Mouse (Mus musculus) olfactory bulb, adult 2 months (tissue): ENCODE data around the gene Zwint. TPM values are rescaled to one million over a fixed set of nuclear protein-coding genes. Genes with fewer than 3 reads are reported as not detected.

Experiments
- H3K27ac ChIP-seq: fragments of 200-500 bp; 2 replicates; pipeline ENCODE4 v1.5.1; 2012; ENCODE audit warnings: low read depth, low read length; ENCODE audit not compliant: insufficient read depth
- H3K4me1 ChIP-seq: fragments of 200-500 bp; 2 replicates; pipeline ENCODE4 v1.6.1; 2012; ENCODE audit warnings: low read length; ENCODE audit not compliant: control insufficient read depth, insufficient read depth
- H3K4me3 ChIP-seq: fragments of 200-500 bp; 2 replicates; pipeline ENCODE4 v1.5.1; 2012; ENCODE audit warnings: mild to moderate bottlenecking, low read depth, low read length, moderate library complexity; ENCODE audit not compliant: insufficient read depth
- CTCF ChIP-seq: fragments of 200-500 bp; IDR thresholded peaks from 2 replicates; pipeline ENCODE4 v1.5.1; 2012; ENCODE audit warnings: low read depth, mild to moderate bottlenecking, low read length, moderate library complexity; ENCODE audit not compliant: insufficient read depth
- POLR2A ChIP-seq: fragments of 200-500 bp; IDR thresholded peaks from 2 replicates; pipeline ENCODE4 v1.6.1; 2012; ENCODE audit warnings: mild to moderate bottlenecking, low read depth, low read length, moderate library complexity; ENCODE audit not compliant: insufficient read depth
- WGBS: fragments of 180-500 bp; shearing (Covaris S2); methylation state at CpG from one replicate; pipeline ENCODE4 v1.1.7; 2018; 5-methylcytosine and 5-hydroxymethylcytosine counted together
- polyA plus RNA-seq: library from polyadenylated mRNA; stranded (reverse); fragments of >200 nt; gene quantifications from 2 replicates; pipeline ENCODE4 v1.2.4, GENCODE M21; 2012; ENCODE audit warnings: low replicate concordance; ENCODE audit not compliant: missing spikeins, insufficient read depth, insufficient read length

Zwint gene
- polyA plus RNA-seq, 1 experiment: 740 TPM

DNA sequence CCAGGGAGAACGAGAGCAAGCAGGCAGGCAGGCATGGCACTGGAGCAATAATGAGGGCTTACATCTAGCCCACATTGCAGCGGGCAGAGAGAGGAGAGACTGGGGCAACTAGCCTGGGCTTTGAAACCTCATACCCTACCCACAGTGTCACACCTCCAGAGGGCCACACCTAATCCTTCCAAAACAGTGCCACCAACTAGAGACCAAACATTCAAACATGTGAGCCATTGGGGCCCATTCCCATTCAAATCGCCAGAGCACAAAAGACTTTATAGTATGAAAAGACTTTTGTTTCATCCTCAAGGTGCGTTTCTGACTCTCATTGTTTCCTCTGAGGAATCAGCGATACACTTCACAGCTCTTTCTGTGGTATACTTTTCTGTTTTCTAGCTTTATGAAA, 4.6 kb downstream of the Zwint start:
- H3K27ac ChIP-seq: no peak overlapping the region
- WGBS: 90% methylated on average over 5 of the region's 5 CpGs

DNA sequence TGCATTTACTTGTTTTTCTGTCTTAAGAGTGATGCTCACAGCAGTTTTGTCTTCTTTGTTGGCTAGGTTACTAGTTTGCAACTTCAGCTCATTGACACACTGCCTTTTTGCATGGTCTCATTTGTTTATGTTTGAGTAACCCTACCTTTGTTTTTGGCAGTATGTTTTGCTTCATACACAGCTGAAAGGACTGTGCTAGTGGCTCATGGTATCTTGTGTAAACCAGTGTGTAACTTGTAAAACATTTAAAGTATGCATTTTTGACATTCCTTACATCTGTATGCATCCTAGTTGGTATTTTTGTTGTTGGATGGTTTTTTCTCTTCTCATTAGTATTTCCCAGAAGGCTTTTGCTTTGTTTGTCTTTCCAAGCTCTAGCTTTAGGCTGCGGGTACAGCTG, 5.7 kb downstream of the Zwint start:
- Histone ChIP-seq H3K4me3 (no peak overlapping the region), H3K27ac (no peak overlapping the region), H3K4me1 (peaks cover 21% of the 10 kb centered on the region)
- TF ChIP-seq CTCF (no peak), POLR2A (no peak)
- 86% methylated on average over 1 of the region's 1 CpGs for WGBS

More for the DNA sequence above, 4.6 kb downstream of the Zwint start:
- peaks cover 23% of the 10 kb centered on the region for H3K4me1 ChIP-seq
- H3K4me3 ChIP-seq: no peak overlapping the region
- no peak for TF ChIP-seq CTCF
- no peak for TF ChIP-seq POLR2A

DNA sequence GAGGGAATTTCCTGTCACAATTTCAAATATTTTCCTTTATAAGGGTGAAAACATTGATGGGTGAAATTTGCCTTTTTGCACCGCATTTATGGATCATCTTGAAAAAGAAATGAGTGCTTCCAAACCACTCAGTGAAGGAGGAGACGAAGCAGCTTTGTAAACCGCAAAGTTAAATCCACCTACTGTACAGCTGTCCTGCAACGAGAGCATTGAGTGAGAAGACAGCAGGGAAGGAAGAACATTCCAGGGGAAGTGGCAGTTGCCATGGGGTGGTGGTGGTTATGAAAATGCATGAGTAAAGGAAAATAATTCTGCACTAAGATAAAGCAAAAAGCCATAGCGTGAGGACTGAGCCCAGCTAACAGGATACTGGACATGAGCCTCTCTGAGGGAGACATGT, 13.2 kb downstream of the Zwint start:
- TF ChIP-seq POLR2A: no peak
- TF ChIP-seq CTCF: no peak
- H3K4me1 ChIP-seq: no peaks in the 10 kb centered on the region
- WGBS: 93% methylated on average over 5 of the region's 5 CpGs
- no peak overlapping the region for H3K4me3 ChIP-seq
- no peak overlapping the region for H3K27ac ChIP-seq

DNA sequence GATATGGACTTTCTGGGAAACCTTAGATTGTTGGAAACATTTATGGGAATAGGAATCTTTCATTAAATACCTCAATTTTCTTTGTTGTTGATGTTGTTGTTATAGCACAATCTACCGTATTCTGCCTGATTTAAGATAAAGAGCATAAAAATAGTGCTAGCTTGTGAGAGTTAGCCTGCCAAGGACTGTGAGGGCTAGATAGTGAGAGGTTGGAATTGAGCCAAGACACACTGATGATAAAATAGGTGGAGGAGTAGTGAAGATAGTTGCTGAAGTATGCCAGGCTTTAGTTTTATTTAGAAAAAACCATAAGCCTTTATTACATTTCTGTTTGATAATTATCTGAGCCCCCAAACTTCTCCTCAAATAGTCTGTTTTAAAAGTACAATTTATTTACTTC, 14.4 kb downstream of the Zwint start:
- no peak for TF ChIP-seq CTCF
- TF ChIP-seq POLR2A: no peak
- H3K4me1 ChIP-seq: no peaks in the 10 kb centered on the region
- no peak overlapping the region for H3K27ac ChIP-seq
- 59% methylated on average over 1 of the region's 1 CpGs for WGBS
- H3K4me3 ChIP-seq: no peak overlapping the region

DNA sequence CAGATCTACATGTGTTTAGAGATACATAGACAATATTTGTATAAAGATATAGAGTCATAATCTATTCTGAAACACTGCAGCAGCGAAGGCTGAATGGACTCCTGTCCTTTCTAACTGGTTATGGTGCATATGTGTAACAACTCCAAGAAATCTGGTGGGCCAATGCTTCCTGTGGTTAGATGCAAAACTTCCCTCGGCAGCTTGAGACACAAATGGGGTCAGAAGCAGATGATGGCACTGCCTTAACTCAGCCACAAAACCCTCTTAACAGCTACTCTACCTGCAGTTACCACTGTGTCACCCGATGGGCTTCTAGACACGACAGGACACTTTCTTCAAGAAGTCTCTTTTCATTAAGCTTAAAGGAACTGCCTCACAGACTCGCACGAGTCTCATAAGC, 21.3 kb downstream of the Zwint start:
- Histone ChIP-seq H3K4me1 (no peaks in the 10 kb centered on the region), H3K4me3 (no peak overlapping the region), H3K27ac (no peak overlapping the region)
- WGBS: 95% methylated on average over 6 of the region's 6 CpGs
- TF ChIP-seq POLR2A (no peak), CTCF (no peak)

DNA sequence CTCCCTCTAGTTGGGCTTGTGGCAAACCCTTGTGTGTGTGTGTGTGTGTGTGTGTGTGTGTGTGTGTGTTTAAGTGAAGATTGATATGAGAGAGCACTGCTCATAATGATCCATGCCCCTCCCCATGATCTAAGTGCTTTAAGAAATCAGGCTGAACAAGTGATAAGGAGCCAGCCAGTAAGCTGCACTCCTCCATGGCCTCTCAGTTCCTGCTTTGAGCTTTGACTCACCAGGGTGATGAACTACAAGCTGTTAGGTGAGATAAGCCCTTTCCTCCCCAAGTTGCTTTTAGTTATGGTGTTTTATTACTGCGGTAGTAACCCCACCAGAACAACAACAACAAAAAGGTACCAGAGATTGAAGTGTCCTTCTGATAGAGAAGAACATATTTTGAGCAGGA, 21.9 kb downstream of the Zwint start:
- Histone ChIP-seq H3K4me3 (no peak overlapping the region), H3K27ac (no peak overlapping the region), H3K4me1 (no peaks in the 10 kb centered on the region)
- 97% methylated on average over 1 of the region's 1 CpGs for WGBS
- TF ChIP-seq POLR2A (no peak), CTCF (no peak)

DNA sequence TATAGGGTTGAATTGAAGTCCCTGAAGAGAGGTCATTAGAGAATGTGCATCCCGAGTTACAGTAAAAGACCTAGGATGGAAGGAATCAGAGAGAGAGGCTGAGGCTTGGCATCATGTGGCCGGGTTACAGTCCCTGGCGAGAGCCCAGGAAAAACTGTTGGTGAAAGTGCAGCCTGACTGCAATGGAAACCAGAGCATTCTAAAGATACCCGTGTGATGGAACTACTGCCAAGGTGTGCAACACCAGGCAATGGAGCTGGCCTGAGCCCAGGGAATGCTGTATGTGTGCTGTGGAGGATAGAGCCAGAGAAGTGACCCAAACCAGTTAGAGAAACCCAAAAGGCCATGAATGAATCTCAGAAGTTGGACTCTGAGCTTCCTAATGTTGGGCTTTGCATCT, 24.4 kb downstream of the Zwint start:
- 76% methylated on average over 4 of the region's 4 CpGs for WGBS
- H3K4me1 ChIP-seq: no peaks in the 10 kb centered on the region
- no peak for TF ChIP-seq POLR2A
- TF ChIP-seq CTCF: no peak
- no peak overlapping the region for H3K27ac ChIP-seq
- H3K4me3 ChIP-seq: no peak overlapping the region

DNA sequence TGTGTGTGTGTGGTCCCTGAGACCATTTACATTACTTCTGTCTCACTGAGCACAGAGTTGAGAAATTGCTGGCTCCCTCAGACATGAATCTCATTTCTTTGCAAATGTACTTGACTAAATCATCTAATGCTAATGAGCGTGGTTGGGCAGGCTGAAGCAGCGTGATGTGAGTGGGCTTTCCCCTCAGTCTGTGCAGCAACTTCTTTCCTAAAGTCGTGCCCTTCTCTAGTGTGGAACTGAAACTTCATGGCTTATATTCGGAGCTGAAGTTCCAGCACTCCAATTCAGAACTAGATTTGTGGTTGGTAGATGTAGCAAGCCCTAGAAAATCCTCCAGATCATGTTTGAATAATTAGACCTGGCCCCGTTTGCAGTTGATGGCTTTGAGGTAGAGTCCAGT, 46.4 kb downstream of the Zwint start:
- WGBS: 71% methylated on average over 5 of the region's 5 CpGs

DNA sequence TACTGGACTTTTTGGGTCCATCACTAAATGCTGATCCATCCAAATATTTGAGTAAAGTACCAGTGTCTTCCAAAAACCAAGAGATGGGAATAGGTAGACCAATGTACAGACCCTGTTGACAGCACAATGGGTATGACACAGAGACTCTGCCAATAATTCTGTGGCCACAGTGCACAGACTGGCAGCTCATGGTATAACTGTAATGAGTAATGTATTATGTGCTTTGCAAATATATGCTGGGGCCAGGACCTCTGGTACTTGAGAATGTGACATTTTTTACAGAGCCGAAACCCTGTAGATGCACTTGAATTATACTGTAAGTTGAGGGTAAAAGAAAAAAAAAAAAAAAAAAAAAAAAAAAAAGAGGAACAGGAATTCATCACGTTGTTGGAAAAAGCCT, 59.1 kb downstream of the Zwint start:
- H3K4me1 ChIP-seq: no peaks in the 10 kb centered on the region
- H3K27ac ChIP-seq: no peak overlapping the region
- no peak overlapping the region for H3K4me3 ChIP-seq
- no peak for TF ChIP-seq POLR2A
- TF ChIP-seq CTCF: no peak
- 65% methylated on average over 2 of the region's 2 CpGs for WGBS

More for the DNA sequence above, 46.4 kb downstream of the Zwint start:
- H3K4me1 ChIP-seq: no peaks in the 10 kb centered on the region
- TF ChIP-seq CTCF (no peak), POLR2A (no peak)
- no peak overlapping the region for H3K4me3 ChIP-seq
- no peak overlapping the region for H3K27ac ChIP-seq
